Mouse (Mus musculus) forelimb bud, embryonic 11.5 days (tissue): Measurements from ENCODE around the gene Smyd3.
A peak's percentile ranks its signal among the peaks of the same experiment; 100 is the strongest.

Experiments
- DNase-seq: peaks from one replicate; pipeline ENCODE4 v3.0.0-alpha.2; 2012; ENCODE audit warnings: low read depth, low spot score

The Smyd3 gene

DNA sequence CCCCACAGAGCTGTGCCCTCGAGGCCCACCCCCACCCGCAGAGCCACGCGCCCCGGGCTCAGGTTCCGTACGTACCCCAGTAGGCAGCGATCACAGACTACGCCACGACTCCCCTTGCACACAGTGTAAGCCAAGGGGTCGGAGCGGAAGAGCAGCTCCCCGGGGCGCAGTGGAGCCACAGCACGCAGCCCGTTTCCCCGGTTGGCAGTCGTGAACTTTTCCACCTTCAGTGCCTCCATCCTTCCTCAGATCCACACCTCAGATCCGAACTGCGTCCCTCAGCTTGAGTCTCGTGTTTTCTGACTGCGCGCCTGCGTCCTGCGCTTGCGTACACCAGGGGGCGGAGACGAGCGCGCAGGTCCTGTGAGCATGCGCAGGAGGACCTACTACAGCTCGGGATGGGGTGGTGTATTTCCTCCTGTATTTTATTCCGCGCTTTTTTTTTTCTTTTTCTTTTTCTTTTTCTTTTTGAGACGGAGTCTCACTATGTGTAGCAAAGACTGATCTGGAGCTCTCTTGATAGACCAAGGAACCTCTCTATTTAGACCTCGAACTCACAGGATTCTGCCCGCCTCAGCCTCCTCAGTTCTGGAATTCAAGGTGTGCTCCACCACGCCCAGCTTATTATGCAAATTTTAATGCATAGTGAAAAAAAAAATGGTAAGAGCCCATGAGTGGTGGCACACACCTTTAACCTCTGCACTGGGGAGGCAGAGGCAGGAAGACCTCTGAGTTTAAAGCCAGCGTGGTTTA is at the start of gene Smyd3:
Smyd3 (minus strand) TSS at position 329 of the 753 bp plus-strand sequence.
- DNase-seq: peak; percentile 88

DNA sequence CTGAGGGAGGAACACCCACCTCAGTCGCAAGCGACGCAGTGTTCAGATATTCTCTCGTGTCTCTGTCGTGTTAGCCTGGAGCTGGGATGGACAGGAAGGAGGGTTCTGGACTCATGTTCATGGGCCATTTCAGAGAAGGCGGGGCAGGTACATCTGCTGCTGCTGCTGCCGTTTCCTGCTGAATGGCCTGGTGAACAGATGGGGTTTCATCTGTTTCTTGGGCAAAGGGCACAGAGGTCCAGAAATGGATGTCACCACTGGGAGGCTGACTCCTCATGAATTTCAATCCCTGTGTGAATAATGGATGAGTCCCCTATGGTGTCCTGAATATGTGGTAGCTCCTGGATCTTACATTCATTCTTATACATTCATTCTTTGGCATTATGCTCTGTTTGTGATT is 49.7 kb upstream of the Smyd3 start:
- no peak for DNase-seq

DNA sequence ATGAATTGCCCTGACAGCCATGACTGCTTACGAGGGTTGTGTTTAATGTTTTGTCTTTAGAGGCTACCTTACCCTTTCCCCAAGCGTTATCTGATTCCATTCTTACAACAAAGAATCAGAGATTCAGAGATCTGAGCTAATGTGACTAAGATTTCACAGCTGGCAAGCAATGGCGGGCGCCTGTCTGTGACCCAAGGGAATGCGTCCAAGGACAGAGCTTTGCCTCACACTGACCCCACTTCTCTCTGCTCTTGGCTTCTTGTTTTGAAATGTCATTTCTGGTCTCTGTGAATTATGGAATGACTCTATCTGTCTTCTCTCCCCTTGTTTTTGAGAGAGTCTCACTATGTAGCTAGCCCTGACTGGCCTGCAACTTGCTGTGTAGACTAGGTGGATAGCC is 46.1 kb upstream of the Smyd3 start:
- no peak for DNase-seq

DNA sequence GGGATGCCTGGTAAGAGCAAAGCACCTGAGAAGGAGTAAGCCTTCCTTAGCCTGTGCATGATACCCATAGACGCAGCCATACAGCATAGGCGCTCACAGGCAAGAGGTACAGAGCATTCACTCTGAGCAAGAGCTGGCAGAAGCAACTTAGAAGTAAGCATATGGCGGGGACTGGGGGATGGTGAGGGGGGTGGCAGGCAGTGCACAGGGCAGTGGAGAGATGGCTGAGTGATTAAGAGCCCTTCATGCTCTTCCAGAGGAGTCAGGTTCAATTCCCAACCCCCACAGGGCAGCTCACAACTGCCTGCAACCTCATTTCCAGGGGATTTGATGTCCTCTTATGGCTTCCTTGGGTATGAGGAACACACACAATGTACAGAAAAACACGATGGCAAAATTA is 45.4 kb upstream of the Smyd3 start:
- no peak for DNase-seq

DNA sequence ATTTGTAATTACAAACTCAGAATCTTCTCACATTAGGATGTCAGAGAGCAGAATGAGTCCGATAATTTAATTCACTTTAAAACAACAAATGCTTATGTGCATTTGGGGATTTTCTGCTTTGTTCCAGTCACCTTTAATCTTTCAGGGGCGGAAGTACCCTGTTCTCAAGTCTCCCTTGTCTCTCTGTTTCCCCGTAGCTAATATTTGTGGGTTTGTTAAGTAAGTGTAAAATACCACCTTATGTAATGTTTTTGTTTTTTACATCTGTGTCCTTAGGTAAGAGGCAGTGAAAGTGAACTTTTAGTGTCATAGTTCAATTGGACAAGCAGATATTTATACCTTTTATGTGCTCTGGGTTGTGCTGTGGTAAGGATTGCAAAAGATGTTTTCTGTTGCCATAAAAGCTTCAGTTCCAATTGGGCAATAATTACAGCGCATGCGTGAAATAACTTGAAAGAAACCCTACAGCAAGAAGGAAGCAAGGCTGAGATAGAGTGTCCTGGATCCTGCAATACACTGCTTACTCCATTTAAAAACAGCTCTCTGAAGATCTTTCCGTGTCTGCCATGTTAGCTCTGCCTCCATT is 43.1 kb upstream of the Smyd3 start:
- no peak for DNase-seq

DNA sequence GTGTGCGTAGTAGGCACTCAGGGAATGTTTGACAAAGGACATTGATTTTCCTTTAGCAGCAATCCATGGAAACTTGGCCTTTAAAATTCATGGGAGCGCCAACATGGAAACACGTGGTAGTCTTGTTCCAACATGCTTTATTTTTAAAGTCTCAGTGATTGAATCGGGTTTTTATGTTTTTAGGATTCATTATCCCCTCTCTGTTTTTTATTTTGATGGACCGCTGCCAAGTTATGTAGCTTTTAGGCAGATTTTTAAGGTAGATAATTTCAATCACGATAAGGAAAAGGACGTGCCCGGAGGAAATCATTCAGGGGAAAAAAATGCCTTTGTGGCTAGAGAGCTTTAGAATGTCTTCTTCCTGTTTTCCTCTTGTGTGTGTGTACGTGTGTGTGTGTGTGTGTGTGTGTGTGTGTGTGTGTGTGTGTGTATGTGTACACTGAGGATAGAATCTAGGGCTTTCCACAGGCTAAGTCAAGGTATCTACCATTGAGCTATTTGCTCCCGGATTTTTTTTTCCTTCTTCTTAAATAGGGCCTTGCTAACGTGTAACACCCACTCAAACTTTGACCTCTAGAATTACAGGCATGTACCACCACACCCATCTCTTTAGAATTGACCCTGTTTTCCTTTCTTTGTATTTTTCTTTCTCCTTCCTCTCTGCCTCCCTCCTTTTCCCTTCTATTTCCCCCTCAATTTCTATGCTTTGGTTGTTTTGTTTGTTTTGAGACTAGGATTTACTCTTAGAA is 41.8 kb upstream of the Smyd3 start:
- DNase-seq: no peak

DNA sequence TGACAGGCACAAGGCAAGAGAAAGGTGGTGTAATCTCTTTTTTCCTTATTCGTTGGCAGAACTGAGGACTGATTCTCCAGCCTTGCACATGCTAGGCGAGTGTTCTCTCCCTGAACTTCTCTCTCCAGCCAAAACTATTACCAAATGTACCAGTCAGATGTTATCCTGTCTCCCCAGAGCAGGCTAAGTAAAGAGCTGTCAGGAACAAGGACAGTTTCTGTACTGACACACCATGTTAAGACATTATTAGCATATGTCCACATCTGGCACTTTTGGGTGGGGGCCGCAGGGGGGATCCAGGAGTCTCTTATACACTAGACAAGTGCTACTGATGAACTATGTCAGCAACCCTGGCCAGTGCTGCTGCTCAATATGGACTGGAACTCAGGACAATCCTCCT is 39.1 kb upstream of the Smyd3 start:
- no peak for DNase-seq

DNA sequence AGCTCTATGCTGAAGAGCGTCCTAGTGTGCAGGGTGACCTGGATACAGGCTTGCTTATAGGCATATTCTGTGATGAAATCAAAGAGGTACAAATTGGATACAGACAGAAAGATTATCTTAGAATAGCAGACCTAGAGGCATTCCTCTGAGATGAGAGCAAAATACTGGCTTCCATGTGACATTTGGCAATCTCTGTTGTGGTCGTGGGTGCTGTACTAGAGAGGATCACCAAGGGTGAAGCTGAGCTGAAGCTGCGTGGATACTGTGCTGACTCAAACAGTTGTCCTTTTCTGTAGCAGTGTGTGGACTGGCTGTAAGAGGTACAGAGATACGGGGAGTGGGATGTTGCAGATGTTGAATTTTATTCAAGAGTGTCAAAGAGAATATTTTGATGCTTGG is 36.1 kb upstream of the Smyd3 start:
- no peak for DNase-seq

DNA sequence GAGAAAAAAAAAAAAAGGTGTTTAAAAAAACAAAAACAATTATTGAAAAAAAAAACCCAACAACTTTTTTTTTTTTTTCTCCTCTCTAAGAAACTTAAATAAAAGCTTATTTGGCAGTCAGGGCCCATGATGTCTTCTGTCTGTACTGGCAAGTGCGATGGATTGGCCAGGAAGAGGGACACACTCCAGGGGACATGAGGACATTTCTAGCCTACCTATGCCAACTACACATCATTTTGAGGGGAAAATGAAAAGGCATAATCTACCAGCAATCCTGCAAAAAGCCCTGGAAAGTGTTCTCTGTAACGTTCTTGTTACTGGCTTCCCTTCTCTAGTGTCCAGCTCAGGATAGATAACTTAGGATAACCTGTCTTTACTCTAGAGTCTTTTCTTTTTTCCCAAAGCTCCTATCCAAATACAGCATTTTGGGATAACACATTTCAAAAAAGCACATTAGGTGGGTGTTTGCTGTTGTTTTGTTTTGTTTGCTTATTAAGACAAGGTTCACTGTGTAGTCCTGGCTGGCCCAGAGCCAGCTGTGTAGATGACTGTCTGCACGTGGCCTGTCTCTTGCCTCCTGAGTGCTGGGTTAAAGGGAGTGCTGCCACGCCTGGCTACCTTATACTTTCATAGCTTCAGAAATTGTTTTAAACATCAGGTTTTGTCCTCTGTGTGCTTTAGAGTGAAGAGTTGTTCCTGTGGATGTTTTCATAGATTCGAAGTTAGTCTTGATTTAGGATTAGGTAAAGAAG is 35.5 kb upstream of the Smyd3 start:
- DNase-seq: no peak

DNA sequence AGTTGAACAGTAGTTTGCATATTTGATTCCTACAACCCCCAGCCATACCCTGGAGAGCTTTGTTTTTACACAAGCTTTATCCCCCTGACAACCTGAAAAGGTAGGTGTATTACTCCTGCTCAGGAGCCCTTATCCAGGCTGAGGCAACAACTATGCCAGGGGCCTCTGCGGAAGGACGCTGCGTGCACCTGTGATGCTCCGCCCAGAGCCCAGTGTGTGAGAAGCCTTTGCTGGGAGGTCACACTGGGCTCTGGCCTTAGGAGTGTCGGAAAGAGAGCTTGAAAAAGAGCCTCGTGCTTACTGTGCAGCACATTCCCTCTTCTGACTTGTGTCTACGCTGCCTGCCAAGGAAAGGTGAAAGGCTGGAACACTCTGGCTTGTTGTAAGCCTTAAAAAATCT is 34.9 kb upstream of the Smyd3 start:
- DNase-seq: no peak

DNA sequence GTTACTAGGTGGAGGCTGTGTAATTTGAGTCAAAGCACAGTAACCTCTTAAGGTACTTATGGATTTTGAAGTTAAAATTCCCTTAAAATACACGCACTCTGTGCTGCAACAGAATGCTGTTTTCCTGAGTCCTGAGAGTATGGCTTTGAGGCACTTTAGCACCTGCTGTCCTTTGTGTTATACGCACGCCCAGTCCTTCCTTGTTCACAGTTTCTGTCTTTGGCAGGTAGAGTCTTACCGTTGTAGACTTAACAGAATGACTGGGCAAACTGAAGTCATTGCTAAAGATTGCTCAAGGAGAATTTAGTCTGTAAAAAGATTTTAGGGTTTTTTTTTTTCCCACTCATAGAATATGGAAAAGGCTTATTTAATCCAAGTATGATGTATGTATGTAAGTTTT is 34.1 kb upstream of the Smyd3 start:
- DNase-seq: no peak

DNA sequence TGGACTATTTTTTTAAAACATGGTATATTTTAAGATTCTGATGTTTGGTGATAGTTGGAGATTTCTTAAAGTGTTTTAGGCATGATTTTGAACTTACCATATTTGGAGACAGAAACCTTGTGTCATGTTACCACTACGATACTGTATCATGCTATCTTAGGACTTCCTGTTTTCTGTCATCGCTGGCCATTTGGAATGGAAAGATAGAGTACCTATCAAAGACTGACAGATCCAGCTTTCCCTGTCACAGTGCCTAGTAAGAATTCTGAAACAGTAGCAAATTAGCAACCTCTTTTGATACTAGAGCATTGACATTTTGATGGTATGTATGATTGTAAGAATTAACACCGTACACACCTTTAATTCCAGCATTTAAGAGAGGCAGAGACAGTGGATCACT is 33.5 kb upstream of the Smyd3 start:
- no peak for DNase-seq

DNA sequence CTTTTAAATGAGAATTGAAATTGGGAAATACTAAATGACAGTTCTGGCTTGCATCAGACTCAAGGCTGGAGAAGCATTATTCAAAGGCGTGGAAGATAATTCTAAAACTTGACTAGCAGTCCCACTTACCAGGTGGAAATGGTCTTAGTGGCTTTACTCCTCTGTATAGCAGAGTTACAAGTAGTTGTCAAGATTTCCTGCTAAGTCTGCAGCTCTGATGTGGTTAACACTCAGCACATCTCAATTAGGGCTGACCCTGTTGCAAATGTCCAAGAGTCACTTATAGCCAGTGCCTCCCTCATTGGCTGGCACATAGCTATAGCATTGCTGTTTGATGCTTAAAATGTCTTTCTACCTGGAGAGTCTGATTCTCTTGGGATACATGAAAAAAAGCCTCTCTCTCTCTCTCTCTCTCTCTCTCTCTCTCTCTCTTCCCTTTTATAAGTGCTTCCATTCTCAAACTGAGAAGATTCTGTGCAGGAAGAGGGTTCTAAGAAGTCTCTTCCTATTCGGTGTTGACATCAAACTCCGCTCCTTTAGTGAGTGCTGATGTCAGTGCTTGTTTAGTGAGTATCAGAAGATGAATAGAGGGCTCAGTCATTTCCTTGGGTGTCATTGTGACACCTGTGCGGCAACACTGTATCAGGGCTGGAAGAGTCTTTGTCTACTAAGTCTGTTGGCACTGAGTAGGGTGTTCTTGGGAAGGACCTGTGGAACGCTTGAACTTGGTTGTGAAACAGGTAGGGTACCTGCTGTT is 31.3 kb upstream of the Smyd3 start:
- DNase-seq: no peak

DNA sequence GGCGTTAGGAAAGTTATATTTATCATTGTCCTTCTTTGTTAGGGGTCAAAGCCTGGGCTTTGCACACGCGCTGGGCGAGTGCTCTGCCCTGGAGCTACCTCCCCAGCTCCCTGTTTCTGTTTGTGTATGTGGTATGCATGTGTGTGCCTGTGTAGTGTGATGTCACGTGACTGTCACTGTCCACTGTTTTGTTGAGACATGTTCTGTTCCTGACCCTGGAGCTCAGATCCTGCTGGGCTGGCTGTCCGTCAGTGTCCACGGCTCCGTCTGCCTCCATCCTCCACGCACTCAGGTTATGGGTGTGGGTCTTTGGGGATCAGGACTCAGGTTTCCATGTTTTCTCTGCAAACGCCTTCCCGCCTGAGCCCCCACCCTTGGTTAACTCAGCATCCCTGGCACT is 30.4 kb upstream of the Smyd3 start:
- DNase-seq: no peak

DNA sequence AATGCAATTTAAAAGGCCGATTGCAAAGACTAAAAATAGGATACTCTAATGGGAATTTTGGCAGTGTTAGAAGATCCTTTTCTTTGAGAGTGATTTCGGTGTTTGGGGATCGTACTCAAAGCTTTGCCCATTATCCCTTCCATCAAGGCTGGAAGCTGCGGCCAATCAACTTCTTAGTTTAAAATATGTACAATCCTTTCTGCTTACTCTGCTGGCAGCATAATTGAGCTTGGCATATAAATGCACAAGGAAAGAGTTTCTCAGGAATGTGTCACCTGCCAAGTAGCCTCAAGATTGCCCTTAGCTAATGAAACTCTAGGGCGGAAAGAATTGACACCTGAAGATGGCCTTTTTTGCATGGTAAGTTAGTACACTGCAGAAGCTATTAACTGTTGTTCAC is 29.3 kb upstream of the Smyd3 start:
- no peak for DNase-seq

DNA sequence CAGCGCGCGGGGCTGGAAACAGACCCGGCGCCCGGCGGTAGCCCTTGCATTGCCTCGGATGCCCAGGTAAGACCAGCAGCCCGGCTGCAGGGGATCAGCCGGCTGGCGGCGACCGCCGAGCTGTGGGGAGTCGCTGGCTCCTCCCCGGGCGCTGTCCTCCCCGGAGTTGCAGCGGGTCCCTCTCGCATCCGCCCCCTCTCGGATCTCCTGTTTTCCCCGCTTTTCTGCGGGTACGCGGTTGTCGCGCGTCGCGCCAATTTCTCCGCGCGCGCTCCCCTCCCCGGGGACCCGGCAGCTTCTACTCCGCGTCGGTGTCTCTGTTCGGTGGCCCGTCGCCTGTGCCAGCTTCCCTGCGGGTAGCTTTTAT is 28.7 kb upstream of the Smyd3 start:
- no peak for DNase-seq

DNA sequence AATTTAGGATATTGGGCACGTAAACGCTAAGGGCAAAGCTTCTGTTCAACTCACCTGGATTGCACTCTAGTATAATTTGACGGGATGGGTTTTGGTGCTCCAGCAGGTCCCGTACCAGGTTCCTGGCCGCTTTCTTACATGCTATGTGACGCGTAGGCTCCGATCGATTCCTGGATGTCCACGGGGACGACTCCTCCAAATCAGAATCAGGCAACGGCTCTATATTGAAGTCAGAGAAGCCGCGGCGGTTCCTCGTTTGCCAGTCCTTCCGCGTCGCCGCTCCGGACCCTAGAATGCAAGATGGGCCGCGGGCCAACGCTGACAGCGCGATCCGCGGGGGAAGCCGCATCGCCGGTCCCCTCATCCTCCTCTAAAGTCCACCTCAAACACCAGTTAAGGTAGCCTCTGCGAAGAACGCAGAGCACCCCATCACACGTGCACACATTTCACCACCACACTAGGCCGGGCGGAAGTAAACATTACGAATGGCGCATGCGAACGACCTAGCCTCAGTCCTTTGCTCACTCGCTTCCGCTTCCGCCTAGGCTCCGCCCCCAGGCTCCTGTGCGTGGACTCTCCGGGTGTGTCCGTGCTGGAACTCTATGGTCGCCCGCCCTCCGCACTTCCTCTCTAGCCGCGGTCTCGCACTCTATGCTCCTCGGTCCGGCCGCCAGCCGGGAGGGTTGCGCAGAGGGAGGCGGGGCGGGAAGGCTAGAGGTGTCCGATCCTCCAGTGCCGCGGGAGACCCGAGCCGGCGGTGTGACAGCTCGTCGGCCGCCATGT is 28.1 kb upstream of the Smyd3 start, which contains the start of the genes Tfb2m and Cnst:
Tfb2m (minus strand) TSS at position 500 of the 783 bp plus-strand sequence.
Cnst (plus strand) TSS at position 603 of the 783 bp plus-strand sequence.
- DNase-seq: peak; percentile 97

DNA sequence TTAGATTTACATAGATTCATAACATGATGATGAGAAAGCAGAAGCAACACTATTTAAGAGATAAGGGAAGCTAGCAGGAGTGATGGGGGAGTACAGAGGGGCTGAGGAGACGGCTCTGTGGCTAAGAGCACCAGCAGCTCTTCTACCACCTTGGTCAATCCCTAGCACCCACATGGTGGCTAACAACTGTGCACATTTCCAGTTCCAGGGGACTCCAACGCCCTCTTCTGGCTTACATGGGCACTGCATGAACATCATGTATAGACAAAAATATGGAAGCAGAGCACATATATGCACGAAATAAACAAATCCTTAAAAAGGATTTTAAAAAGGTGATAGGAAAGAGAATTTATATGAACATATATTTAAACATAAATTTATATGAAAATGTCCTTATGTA is 23.7 kb upstream of the Smyd3 start:
- no peak for DNase-seq

DNA sequence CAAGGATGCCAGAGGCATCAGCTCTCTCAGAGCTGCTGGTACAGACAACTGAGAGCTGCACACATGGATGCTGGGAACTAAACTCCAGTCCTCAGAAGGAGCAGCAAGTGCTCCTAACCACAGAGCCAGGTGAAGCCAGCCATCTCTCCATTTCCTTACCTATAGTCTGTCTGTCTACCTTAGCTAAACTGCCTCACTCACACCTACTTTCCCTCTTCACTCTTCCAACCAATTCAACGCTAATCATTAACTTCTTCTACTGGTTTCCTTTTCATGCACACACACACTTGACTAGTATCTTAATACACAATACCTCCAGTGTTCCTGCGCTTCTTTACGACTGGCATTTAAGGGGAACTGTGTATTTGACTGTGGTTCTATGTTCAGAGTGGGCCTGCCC is 22.0 kb upstream of the Smyd3 start:
- DNase-seq: no peak

DNA sequence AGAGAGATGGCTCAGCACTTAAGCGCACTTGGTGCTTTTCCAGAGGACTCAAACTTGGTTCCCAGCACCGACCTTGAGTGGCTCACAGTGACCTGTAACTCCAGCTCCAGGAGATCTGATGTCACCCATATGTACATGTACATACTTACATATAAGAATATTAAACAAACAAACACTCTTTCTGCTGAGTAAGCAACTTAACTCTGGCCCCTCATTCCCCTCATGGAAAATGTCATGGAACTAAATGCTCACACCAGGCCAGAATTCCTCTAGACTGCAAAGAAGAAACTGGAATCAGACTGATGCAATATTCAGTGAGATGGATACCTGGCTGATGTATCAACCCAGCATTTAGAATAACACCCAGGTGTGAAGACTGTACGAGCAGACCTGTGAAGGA is 21.2 kb upstream of the Smyd3 start:
- DNase-seq: no peak

DNA sequence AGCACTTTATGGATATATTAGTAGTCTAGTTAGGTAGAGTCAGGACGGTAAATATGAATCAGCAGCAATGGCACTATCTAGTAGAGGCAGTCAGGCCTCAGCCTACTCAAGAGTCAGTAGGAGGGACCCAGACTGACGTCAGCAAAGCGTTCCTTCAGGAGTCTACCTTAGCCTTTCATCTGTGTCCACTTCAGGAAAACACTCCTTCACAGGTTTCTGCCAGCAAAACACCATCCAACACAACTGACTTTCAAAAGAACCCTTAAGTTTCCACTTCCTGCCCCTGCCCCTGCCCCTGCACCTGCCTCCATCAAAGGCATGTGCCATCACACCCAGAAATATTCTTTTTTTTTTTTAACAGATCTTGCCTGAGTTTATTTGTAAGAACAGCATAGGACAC is 2.1 kb upstream of the Smyd3 start:
- no peak for DNase-seq
